In genomic region chr1:36635826-36636485, GRCm38 (mm10) we compare ENCODE assay signal across 17 mouse cellular contexts. TPM values are rescaled to one million over a fixed set of nuclear protein-coding genes. Genes with fewer than 3 reads are reported as not detected.
A peak's percentile ranks its signal among the peaks of the same experiment; 100 is the strongest.
DNase-seq lines count a peak whose midpoint lies in the region; ATAC-seq and TF ChIP-seq lines count a peak whose summit lies in the region.
"Had no signal": no experiment of that assay in that cellular context is flagged by ENCODE, and none has a peak within 500 bp of the region (broad histone marks: within the 10 kb centered on the region; RNA-seq: fewer than 3 reads in every experiment).

No protein-coding gene starts in this region.

- no peak overlapping the region for H3K4me3 ChIP-seq in intestine, embryonic 15.5 days (replicated peaks)
- H3K4me3 ChIP-seq in intestine, postnatal 0 days (ENCODE audit: low read depth, low read length), result no peak overlapping the region
- no peak overlapping the region for H3K4me3 ChIP-seq in forebrain, embryonic 16.5 days (replicated peaks; ENCODE audit: low read length)
- H3K4me3 ChIP-seq: neural tube, embryonic 13.5 days had no signal

- TF ChIP-seq CTCF in intestine, postnatal 0 days (IDR thresholded peaks at IDR 0.05; ENCODE audit: low read depth), result no peak

- H3K9ac ChIP-seq in intestine, embryonic 15.5 days, result no peak overlapping the region
- no peak overlapping the region for H3K9ac ChIP-seq in intestine, postnatal 0 days (ENCODE audit: low read depth, low read length)
- H3K9ac ChIP-seq in forebrain, embryonic 16.5 days (replicated peaks; ENCODE audit: low read depth, low read length), result no peak overlapping the region
- H3K9ac ChIP-seq: neural tube, embryonic 13.5 days had no signal

- no peaks in the 10 kb centered on the region for H3K9me3 ChIP-seq in intestine, embryonic 15.5 days
- no peaks in the 10 kb centered on the region for H3K9me3 ChIP-seq in intestine, postnatal 0 days (ENCODE audit: control insufficient read depth)
- no peaks in the 10 kb centered on the region for H3K9me3 ChIP-seq in forebrain, embryonic 16.5 days (ENCODE audit: control insufficient read depth, low read length)
- H3K9me3 ChIP-seq: G1E; neural tube, embryonic 13.5 days had no signal

- ATAC-seq in intestine, embryonic 15.5 days, result no peak
- no peak for ATAC-seq in intestine, postnatal 0 days
- ATAC-seq in cerebellum, adult (ENCODE audit: insufficient number of reproducible peaks, low FRiP score, low TSS enrichment), result peak; percentile 41
- ATAC-seq in forebrain, embryonic 16.5 days, result peak; percentile 68

- no peaks in the 10 kb centered on the region for H3K27me3 ChIP-seq in intestine, embryonic 15.5 days (replicated peaks)
- H3K27me3 ChIP-seq in intestine, postnatal 0 days (replicated peaks; ENCODE audit: control insufficient read depth, insufficient read depth, low read length), result no peaks in the 10 kb centered on the region
- no peaks in the 10 kb centered on the region for H3K27me3 ChIP-seq in forebrain, embryonic 16.5 days (replicated peaks; ENCODE audit: control insufficient read depth, insufficient read depth, low read length)
- H3K27me3 ChIP-seq: neural tube, embryonic 13.5 days had no signal

- H3K36me3 ChIP-seq in intestine, embryonic 15.5 days, result no peaks in the 10 kb centered on the region
- no peaks in the 10 kb centered on the region for H3K36me3 ChIP-seq in intestine, postnatal 0 days (ENCODE audit: control insufficient read depth, insufficient read depth)
- no peaks in the 10 kb centered on the region for H3K36me3 ChIP-seq in forebrain, embryonic 16.5 days (ENCODE audit: control insufficient read depth, insufficient read depth)
- H3K36me3 ChIP-seq: G1E; neural tube, embryonic 13.5 days had no signal

- peak overlapping the region; percentile 56; the same call in 1 of the 2 replicates for H3K27ac ChIP-seq in intestine, embryonic 15.5 days
- H3K27ac ChIP-seq in intestine, postnatal 0 days (ENCODE audit: low read depth, low read length), result no peak overlapping the region
- H3K27ac ChIP-seq in forebrain, embryonic 16.5 days (ENCODE audit: low read length), result peak overlapping the region; percentile 75
- H3K27ac ChIP-seq: neural tube, embryonic 13.5 days had no signal

- no peak overlapping the region for H3K4me2 ChIP-seq in intestine, embryonic 15.5 days (replicated peaks)
- H3K4me2 ChIP-seq in intestine, postnatal 0 days (replicated peaks; ENCODE audit: low read depth), result no peak overlapping the region
- no peak overlapping the region for H3K4me2 ChIP-seq in forebrain, embryonic 16.5 days (ENCODE audit: low read length)
- H3K4me2 ChIP-seq: midbrain, embryonic 11.5 days; neural tube, embryonic 13.5 days had no signal

- peak; percentile 18 for DNase-seq in gastrocnemius, adult 18-20 months (ENCODE audit: low spot score)
- no peak for DNase-seq in gastrocnemius, postnatal 10 days
- DNase-seq in testis, postnatal 10 days (ENCODE audit: low spot score), result no peak
- DNase-seq in testis, postnatal 14 days (ENCODE audit: low spot score), result no peak
- DNase-seq: B cell, adult 2 months; kidney, adult 8-10 months; right cerebral cortex, adult 18-20 months; thymus, postnatal 25 days had no signal

- peaks cover 22% of the 10 kb centered on the region for H3K4me1 ChIP-seq in intestine, embryonic 15.5 days (replicated peaks)
- peaks cover 5% of the 10 kb centered on the region; the same call in 1 of the 2 replicates for H3K4me1 ChIP-seq in intestine, postnatal 0 days (replicated peaks; ENCODE audit: control insufficient read depth, insufficient read depth, low read length)
- peaks cover 21% of the 10 kb centered on the region for H3K4me1 ChIP-seq in forebrain, embryonic 16.5 days (replicated peaks; ENCODE audit: control insufficient read depth, insufficient read depth, low read length)

- 60% methylated on average over 2 of the region's 2 CpGs for WGBS in intestine, embryonic 15.5 days
- WGBS in intestine, postnatal 0 days, result 64% methylated on average over 2 of the region's 2 CpGs
- 65% methylated on average over 2 of the region's 2 CpGs for WGBS in forebrain, embryonic 16.5 days

RNA-seq across cellular contexts. Expression of gene Fam178b, which starts 47.0 kb away (rescaled TPM):
- total RNA-seq in gastrocnemius, adult 18-20 months (2021), result under 1 TPM; 0.43 to 0.59 TPM
- 1 to 10 TPM; 3.0 to 3.1 TPM for total RNA-seq in gastrocnemius, postnatal 10 days (2021)
- 0.25 and 0.59 TPM in 2 replicates for polyA plus RNA-seq in intestine, embryonic 15.5 days (2015; fragmentation: Nextera tagmentation; extraction: Ambion mirVana)
- polyA plus RNA-seq in intestine, postnatal 0 days (2015; fragmentation: Nextera tagmentation; extraction: Ambion mirVana), result 0.65 and 0.87 TPM in 2 replicates
- 0.34 TPM in 1 of 2 replicates, not detected in the other for polyA plus RNA-seq in forebrain, embryonic 16.5 days (2015; fragmentation: Nextera tagmentation; extraction: Ambion mirVana)
- total RNA-seq: G1E; left cerebral cortex, postnatal 36 days had no signal
- polyA plus RNA-seq: embryonic facial prominence, embryonic 11.5 days; G1E had no signal

RNA-seq across cellular contexts. Expression of gene Cox5b, which starts 55.3 kb away (rescaled TPM):
- total RNA-seq in gastrocnemius, adult 18-20 months (2021), result 1,000 to 10,000 TPM; 1,366 to 1,435 TPM
- total RNA-seq in gastrocnemius, postnatal 10 days (2021), result 1,000 to 10,000 TPM; 1,243 to 1,338 TPM
- 832 and 903 TPM in 2 replicates for polyA plus RNA-seq in intestine, embryonic 15.5 days (2015; fragmentation: Nextera tagmentation; extraction: Ambion mirVana)
- 1,149 and 1,162 TPM in 2 replicates for polyA plus RNA-seq in intestine, postnatal 0 days (2015; fragmentation: Nextera tagmentation; extraction: Ambion mirVana)
- 480 and 516 TPM in 2 replicates for polyA plus RNA-seq in forebrain, embryonic 16.5 days (2015; fragmentation: Nextera tagmentation; extraction: Ambion mirVana)

Comparison
In these comparisons a context has a peak if more than half of its experiments do, and no peak if none do; other contexts are left out.
1. ATAC-seq: peak in cerebellum, adult (single experiment) and forebrain, embryonic 16.5 days (single experiment); none in intestine, embryonic 15.5 days (single experiment) and intestine, postnatal 0 days (single experiment).